Mouse (Mus musculus): Measurements from ENCODE around the gene Nat9. TPM values are rescaled to one million over a fixed set of nuclear protein-coding genes. Genes with fewer than 3 reads are reported as not detected.
A peak's percentile ranks its signal among the peaks of the same experiment; 100 is the strongest.

The Nat9 gene
- polyA plus RNA-seq, 1 experiment from 2014 or later = 24.1 TPM

DNA sequence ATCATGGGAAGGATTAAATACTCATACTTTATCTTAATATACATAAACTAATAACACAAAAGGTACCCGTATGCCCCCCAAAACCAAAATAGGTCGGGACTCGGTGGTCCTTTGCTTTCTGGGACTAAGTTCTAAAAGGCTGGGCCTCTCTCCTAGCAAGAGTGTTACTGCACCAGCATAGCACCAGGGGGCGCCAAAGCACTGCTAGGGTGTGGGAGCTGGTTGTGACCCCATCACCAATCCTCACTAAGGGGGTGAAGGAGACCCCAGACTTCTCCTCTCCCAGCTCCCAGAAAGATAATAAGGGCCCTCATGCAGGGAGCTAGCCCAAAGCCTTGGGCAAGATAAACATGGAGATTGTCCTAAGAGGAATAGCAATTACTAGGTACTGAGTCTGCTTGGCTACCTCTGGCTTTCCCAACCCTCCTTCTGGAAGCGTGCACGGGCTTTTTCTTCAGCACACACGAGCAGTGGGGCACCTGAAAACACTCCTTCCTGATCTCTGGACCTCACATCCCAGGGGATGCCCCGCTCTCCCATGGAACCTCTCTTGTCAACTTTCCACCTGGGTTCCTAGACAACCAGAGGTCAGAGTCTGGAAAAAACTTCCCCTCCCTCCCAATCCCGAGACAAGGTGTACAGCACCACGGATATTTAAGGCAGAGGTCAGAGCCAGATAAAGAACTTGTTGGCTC lies 26.6 kb downstream of the Nat9 start:
- no peaks in the 10 kb centered on the region for H3K9me3 ChIP-seq
- no peak overlapping the region for H3K9ac ChIP-seq
- H3K27me3 ChIP-seq = peaks cover 66% of the 10 kb centered on the region
- WGBS = 38% methylated on average over 10 of the region's 10 CpGs
- no peak overlapping the region for H3K4me2 ChIP-seq
- no peaks in the 10 kb centered on the region for H3K36me3 ChIP-seq
- H3K4me3 ChIP-seq = no peak overlapping the region
- H3K27ac ChIP-seq (replicated peaks) = no peak overlapping the region
- no peak for ATAC-seq (ENCODE audit: low read depth)
- H3K4me1 ChIP-seq (replicated peaks) = peaks cover 40% of the 10 kb centered on the region

DNA sequence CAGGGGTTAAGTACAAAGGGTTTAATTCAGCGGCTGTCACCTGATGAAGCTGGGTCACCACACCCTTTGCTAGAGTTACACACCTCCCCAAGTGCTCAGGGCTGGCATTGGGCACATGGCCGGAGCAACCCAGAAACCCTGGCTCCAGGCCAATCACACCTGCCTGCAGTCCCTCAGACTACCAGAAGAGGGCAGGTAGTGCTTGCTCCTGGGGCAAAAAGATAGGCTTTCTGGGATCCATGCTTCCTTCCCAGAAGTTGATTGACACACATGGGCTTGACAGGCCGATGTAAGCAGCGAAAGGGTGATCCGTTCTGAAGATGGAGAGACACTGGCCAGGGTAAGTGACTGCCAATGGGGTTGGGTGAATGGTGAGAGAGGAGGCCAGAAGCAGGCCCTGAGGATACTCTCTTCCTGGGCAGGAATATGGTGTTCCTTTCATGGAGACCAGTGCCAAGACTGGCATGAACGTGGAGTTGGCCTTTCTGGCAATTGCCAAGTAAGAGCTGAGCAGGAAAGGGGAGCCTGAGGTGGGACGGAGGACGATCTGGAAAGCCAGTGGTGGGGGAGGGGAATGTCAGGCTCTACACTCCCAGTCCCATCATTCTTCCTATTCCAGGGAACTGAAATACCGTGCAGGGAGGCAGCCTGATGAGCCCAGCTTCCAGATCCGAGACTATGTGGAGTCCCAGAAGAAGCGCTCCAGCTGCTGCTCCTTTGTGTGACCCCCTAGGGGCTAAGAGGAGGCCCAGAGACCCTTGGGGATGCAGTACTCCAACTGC lies 27.5 kb downstream of the Nat9 start:
- Histone ChIP-seq H3K27ac (replicated peaks) (no peak overlapping the region), H3K4me1 (replicated peaks) (peaks cover 31% of the 10 kb centered on the region), H3K9me3 (no peaks in the 10 kb centered on the region), H3K4me2 (no peak overlapping the region), H3K36me3 (no peaks in the 10 kb centered on the region), H3K9ac (no peak overlapping the region), H3K27me3 (peaks cover 66% of the 10 kb centered on the region), H3K4me3 (no peak overlapping the region)
- WGBS = 51% methylated on average over 11 of the region's 11 CpGs
- ATAC-seq (ENCODE audit: low read depth) = no peak

DNA sequence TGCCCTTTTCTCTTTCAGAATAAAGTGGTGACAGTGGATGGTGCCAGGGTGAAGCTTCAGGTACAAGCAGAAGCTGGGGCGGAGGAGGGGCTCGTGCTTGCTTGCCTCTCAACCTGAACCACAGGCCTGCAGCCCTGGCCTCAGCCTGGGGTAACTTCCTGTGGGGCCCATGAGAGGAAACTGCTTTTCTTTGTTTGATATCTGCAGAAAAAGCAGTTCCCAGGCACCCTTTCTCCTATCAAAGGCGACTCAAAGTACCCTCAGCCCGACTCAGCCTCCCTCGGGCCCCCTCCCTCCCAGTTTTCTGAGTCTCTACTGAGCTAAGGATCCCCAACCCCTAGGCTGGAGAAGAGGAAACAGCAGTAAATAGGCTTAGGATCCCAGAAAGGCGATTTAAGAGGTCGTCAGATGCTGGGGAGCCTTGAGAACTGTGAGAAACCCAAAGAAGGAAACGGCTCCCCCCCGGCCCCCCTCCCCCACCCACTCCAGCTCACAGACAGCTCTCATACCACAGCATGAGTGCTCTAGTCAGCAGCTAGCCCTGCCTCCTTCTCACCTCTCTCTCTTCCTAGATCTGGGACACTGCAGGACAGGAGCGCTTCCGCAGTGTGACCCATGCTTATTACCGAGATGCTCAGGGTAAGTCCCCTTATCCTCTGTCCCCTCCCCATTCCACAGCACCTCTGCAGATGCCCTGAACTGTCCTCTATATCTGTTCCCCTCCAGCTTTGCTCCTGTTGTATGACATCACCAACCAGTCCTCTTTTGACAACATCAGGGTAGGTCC lies 29.5 kb downstream of the Nat9 start:
- Histone ChIP-seq H3K9ac (no peak overlapping the region), H3K4me3 (no peak overlapping the region), H3K36me3 (no peaks in the 10 kb centered on the region), H3K4me2 (no peak overlapping the region), H3K4me1 (replicated peaks) (peaks cover 16% of the 10 kb centered on the region), H3K27me3 (peaks cover 66% of the 10 kb centered on the region), H3K27ac (replicated peaks) (no peak overlapping the region), H3K9me3 (no peaks in the 10 kb centered on the region)
- no peak for ATAC-seq (ENCODE audit: low read depth)
- WGBS = 34% methylated on average over 12 of the region's 12 CpGs

DNA sequence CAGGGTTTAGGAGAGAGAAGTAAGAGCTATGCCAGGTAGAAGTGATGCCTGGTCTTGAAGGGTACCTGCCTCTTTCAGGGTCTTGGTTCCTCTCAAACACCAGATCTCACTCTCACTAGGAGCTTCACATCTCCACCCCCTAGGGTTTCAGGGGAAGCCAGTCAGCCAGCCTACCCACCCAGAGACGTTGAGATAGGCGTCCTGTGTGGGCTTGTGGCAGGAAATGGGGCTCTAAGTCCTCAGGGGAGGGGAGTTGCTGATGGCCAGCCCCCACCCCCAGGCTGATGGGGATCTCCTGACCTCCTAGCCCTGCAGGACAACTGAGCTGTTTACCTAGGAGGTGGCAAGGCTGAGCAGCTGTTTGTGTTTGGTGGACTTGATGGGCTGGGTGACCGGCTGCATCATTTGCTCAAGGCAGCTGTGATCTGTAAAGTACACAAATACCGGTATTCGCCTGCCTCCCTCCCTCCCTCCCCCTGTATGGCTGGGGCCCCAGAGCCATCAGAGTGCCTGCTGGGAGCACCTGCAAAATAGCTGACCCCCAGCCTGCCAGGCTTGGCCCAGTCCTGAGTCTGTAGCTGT lies 32.5 kb downstream of the Nat9 start:
- WGBS = 4% methylated on average over 5 of the region's 5 CpGs
- no peak overlapping the region for H3K4me2 ChIP-seq
- H3K4me1 ChIP-seq (replicated peaks) = peaks cover 18% of the 10 kb centered on the region
- ATAC-seq (ENCODE audit: low read depth) = no peak
- H3K36me3 ChIP-seq = no peaks in the 10 kb centered on the region
- H3K4me3 ChIP-seq = no peak overlapping the region
- no peak overlapping the region for H3K9ac ChIP-seq
- H3K27me3 ChIP-seq = peaks cover 50% of the 10 kb centered on the region
- H3K9me3 ChIP-seq = no peaks in the 10 kb centered on the region
- H3K27ac ChIP-seq (replicated peaks) = no peak overlapping the region

DNA sequence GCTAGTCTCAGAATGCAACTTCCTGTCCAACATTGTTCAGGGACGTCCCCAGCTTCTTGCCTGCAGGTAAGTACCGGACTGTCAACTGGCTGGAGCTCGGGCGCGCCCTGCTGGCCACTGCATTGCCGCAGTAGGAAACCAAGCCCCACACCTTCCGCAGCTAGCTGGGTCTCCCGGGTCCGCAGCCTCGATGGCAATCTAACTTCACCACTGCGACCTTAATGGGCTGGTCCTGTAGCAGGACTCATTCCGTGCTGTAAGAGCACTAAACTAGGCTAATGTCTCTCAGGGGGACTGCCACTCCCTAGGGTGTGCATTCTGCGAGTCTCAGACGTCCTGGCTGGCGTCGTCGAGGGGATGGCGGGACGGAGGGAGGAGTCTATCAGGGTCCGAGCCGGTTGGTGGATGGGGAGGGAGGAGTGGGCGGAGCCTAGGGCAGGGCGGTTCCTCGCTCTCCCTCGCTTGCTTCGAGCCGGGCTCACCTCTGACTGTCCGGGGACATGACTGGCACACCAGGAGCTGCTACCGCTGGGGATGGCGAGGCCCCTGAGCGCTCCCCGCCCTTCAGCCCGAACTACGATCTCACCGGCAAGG lies 33.9 kb downstream of the Nat9 start:
- H3K27me3 ChIP-seq = peaks cover 50% of the 10 kb centered on the region
- WGBS = 1% methylated on average over 35 of the region's 35 CpGs
- H3K9me3 ChIP-seq = 0 out of 2 replicates have a peak, but pooled peaks cover 4% of the 10 kb centered on the region
- peak overlapping the region; percentile 44 for H3K4me2 ChIP-seq
- no peaks in the 10 kb centered on the region for H3K36me3 ChIP-seq
- peaks cover 18% of the 10 kb centered on the region for H3K4me1 ChIP-seq (replicated peaks)
- H3K4me3 ChIP-seq = peak overlapping the region; percentile 27
- ATAC-seq (ENCODE audit: low read depth) = peak; percentile 52
- no peak overlapping the region for H3K9ac ChIP-seq
- H3K27ac ChIP-seq (replicated peaks) = no peak overlapping the region

DNA sequence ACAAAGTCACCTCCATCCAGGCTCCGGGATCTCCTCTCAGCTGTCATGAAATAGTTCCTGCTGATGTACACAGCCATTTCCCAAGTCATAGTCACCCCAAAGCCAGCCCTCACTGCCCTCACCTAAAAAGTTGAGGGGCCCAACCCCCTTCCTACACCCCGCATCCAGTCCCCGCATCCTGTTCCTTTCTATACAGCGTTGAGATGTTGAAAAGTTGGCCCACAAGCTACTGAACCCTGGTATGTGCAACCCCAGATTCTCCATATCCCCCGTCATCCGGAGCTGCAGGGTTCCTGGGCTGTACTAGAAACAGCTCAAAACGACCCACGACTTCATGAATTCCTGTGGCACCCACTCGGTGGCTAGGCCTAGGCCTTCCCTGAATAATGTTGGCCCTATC lies 34.6 kb downstream of the Nat9 start:
- 78% methylated on average over 9 of the region's 9 CpGs for WGBS
- ATAC-seq (ENCODE audit: low read depth) = no peak
- no peaks in the 10 kb centered on the region for H3K36me3 ChIP-seq

DNA sequence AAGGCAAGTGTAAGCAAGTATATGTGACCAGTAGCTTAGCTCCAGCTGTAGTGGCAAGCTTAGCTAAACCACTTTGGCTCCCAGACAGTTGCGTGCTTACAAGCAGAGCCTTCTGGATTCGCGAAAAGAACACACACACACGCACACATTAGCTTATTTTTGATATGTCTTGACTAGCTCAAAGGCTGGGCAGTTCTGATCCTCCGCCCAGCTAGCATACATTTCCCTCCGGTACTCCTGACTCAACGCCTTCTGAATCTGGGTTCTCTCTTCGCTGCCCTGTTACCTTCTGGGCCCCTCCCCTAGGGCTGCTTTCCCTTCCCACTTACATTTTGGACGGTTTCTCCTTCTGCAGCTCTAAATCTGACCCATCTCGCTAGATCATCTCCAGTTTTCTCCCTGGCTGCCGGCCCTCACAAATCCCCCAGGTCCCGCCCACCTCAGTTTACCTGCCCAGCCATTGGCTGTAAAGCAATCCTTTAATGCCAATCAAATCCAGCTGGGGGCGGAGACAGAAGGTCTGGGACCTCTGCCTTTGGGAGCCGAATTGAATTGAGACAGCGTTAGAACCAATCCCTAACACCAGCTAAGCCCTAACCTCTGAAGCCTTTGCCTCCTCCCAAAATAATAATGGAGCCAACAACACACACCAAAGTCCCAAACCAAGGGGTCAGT lies 35.8 kb downstream of the Nat9 start:
- Histone ChIP-seq H3K4me1 (replicated peaks) (peaks cover 18% of the 10 kb centered on the region), H3K9ac (peak overlapping the region; percentile 71), H3K27me3 (peaks cover 44% of the 10 kb centered on the region), H3K4me2 (peak overlapping the region; percentile 58), H3K36me3 (no peaks in the 10 kb centered on the region), H3K9me3 (0 out of 2 replicates have a peak, but pooled peaks cover 4% of the 10 kb centered on the region), H3K4me3 (peak overlapping the region; percentile 40), H3K27ac (replicated peaks) (no peak overlapping the region)
- WGBS = 8% methylated on average over 15 of the region's 15 CpGs
- peak; percentile 77 for ATAC-seq (ENCODE audit: low read depth)

More for the DNA sequence above, 34.6 kb downstream of the Nat9 start:
- no peak overlapping the region for H3K4me2 ChIP-seq
- H3K4me1 ChIP-seq (replicated peaks) = peaks cover 18% of the 10 kb centered on the region
- H3K27ac ChIP-seq (replicated peaks) = no peak overlapping the region
- 0 out of 2 replicates have a peak, but pooled peaks cover 4% of the 10 kb centered on the region for H3K9me3 ChIP-seq
- H3K9ac ChIP-seq = no peak overlapping the region
- peaks cover 50% of the 10 kb centered on the region for H3K27me3 ChIP-seq
- no peak overlapping the region for H3K4me3 ChIP-seq

DNA sequence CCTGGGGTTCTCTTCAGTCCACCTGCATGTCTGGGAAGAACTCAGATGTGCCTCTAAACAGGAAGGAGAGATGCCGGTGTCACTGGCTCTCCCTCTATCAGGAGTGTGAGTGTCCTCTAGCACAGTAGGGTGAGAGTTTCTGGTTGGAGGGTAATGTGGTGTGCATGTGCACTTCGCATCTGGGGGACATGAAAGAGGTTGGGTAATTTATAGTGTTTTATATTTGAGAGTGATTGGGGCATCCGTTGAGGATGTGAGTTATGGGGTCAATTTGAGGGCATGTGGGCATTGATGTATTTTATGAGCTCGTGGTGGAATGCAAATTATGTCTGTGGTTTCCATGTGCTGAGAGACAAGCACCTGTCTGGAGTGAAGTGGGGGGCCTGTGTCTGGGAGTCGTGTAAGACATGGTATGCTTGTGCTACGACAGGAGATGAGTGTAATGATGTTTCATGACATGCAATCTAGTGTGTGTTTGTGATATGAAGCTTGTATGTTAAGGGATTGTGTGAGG lies 36.9 kb downstream of the Nat9 start:
- Histone ChIP-seq H3K27ac (replicated peaks) (no peak overlapping the region), H3K4me1 (replicated peaks) (peaks cover 18% of the 10 kb centered on the region), H3K9ac (no peak overlapping the region), H3K9me3 (0 out of 2 replicates have a peak, but pooled peaks cover 4% of the 10 kb centered on the region), H3K27me3 (peaks cover 33% of the 10 kb centered on the region), H3K4me3 (no peak overlapping the region), H3K4me2 (no peak overlapping the region), H3K36me3 (no peaks in the 10 kb centered on the region)
- no peak for ATAC-seq (ENCODE audit: low read depth)
- WGBS = 43% methylated on average over 6 of the region's 6 CpGs

DNA sequence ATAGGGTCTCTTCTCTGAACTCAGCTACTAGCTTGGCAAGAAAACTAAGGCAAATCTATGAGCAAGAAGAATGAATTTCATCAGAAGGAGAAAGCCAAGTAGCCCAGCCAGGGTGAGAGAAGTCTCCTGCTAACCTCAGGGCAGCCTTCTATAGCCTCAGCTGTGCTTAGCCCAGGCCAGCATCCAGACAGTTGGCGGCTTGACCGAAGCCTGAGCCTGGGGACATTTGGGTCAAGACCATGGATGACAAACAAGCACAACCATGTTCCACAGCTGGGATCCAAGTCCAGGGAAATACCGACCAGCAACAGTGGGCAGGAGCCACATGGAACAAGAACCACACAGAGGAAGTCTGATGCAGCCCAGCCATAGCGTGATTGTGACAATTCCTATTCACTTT lies 39.8 kb downstream of the Nat9 start:
- H3K9ac ChIP-seq = no peak overlapping the region
- peaks cover 12% of the 10 kb centered on the region for H3K4me1 ChIP-seq (replicated peaks)
- no peak for ATAC-seq (ENCODE audit: low read depth)
- H3K4me2 ChIP-seq = no peak overlapping the region
- H3K4me3 ChIP-seq = no peak overlapping the region
- WGBS = 88% methylated on average over 4 of the region's 4 CpGs
- no peaks in the 10 kb centered on the region for H3K36me3 ChIP-seq
- 0 out of 2 replicates have a peak, but pooled peaks cover 4% of the 10 kb centered on the region for H3K9me3 ChIP-seq
- H3K27me3 ChIP-seq = peaks cover 3% of the 10 kb centered on the region
- H3K27ac ChIP-seq (replicated peaks) = no peak overlapping the region

DNA sequence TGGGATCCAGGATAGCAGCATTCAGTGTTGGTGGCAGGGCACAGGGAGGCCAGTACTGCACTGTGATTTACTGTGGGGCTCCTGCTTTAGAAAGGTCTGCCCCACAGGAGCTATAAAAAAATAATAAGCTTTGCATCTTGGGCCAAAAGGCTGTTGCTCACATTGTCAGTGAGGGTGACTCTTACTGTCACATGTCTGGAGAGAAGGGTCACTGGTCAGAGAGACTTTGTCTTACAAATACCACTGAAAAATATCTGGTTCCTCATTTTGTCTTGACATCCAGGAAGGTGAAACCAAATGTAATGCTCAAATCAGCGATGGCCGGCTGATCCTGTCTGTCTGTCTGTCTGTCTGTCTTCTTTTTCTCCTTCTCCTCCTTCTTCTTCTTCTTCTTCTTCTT lies 45.7 kb downstream of the Nat9 start:
- Histone ChIP-seq H3K9ac (no peak overlapping the region), H3K9me3 (no peaks in the 10 kb centered on the region), H3K27me3 (no peaks in the 10 kb centered on the region), H3K4me3 (no peak overlapping the region), H3K4me2 (no peak overlapping the region), H3K27ac (replicated peaks) (no peak overlapping the region), H3K36me3 (no peaks in the 10 kb centered on the region), H3K4me1 (replicated peaks) (no peaks in the 10 kb centered on the region)
- 77% methylated on average over 2 of the region's 2 CpGs for WGBS
- ATAC-seq (ENCODE audit: low read depth) = no peak
